Mouse (Mus musculus): ENCODE measurements around the gene Gm29609. TPM values are rescaled to one million over a fixed set of nuclear protein-coding genes. Genes with fewer than 3 reads are reported as not detected.

The Gm29609 gene
- polyA plus RNA-seq, 1 experiment from 2014 or later = 0.63 TPM

DNA sequence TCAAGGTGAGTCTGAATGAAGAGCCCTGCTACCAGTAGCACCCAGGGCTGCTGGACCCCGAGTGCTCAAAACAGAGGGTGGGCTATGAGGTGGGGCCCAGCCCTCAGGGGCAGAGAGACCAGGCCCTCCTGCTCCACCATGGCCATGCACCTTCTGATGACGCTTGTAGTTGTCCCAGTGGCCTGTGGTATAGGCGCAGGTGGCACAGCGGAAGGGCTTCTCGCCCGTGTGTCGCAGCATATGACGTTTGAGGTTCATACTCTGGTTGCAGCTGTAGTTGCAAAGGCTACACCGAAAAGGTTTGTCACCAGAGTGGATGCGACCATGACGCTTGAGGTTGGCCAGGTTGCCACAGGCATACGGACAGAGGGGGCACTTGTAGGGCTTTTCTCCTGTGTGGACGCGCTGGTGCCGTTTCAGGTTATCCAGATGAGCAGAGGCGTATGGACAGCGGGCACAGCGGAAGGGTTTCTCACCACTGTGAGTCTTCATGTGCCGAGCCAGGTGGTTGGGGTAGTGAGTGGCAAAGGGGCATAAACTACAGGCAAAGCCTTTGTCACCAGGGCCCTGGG is 19.7 kb upstream of the Gm29609 start:
- H3K4me2 ChIP-seq (ENCODE audit: low read depth, low read length) = no peak overlapping the region
- H3K4me1 ChIP-seq (ENCODE audit: control insufficient read depth, insufficient read depth, low read length) = peaks cover 15% of the 10 kb centered on the region
- no peak overlapping the region for H3K4me3 ChIP-seq (ENCODE audit: low read length)
- H3K9me3 ChIP-seq (replicated peaks; ENCODE audit: control insufficient read depth, low read length) = peaks cover 4% of the 10 kb centered on the region
- no peak overlapping the region for H3K9ac ChIP-seq (ENCODE audit: low read length)
- H3K36me3 ChIP-seq (ENCODE audit: control insufficient read depth, insufficient read depth) = peaks cover 70% of the 10 kb centered on the region
- WGBS = 90% methylated on average over 19 of the region's 19 CpGs
- no peak for ATAC-seq (replicated peaks; ENCODE audit: extremely low read depth, insufficient read depth, low FRiP score)
- no peaks in the 10 kb centered on the region for H3K27me3 ChIP-seq (ENCODE audit: control insufficient read depth, insufficient read depth, low read length)
- no peak overlapping the region for H3K27ac ChIP-seq (ENCODE audit: low read length)

- WGBS = 77% methylated on average over 5 of the region's 5 CpGs
- no peak overlapping the region for H3K4me3 ChIP-seq (ENCODE audit: low read length)
- H3K9ac ChIP-seq (ENCODE audit: low read length) = no peak overlapping the region
- ATAC-seq (replicated peaks; ENCODE audit: extremely low read depth, insufficient read depth, low FRiP score) = no peak
- no peaks in the 10 kb centered on the region for H3K27me3 ChIP-seq (ENCODE audit: control insufficient read depth, insufficient read depth, low read length)
- peaks cover 21% of the 10 kb centered on the region for H3K4me1 ChIP-seq (ENCODE audit: control insufficient read depth, insufficient read depth, low read length)
- H3K4me2 ChIP-seq (ENCODE audit: low read depth, low read length) = no peak overlapping the region
- H3K27ac ChIP-seq (ENCODE audit: low read length) = no peak overlapping the region
- H3K9me3 ChIP-seq (replicated peaks; ENCODE audit: control insufficient read depth, low read length) = peaks cover 4% of the 10 kb centered on the region
- peaks cover 63% of the 10 kb centered on the region for H3K36me3 ChIP-seq (ENCODE audit: control insufficient read depth, insufficient read depth)
Observed at GRCm38 (mm10) chr5:31198616-31199320, 19.1 kb upstream of the Gm29609 start.

DNA sequence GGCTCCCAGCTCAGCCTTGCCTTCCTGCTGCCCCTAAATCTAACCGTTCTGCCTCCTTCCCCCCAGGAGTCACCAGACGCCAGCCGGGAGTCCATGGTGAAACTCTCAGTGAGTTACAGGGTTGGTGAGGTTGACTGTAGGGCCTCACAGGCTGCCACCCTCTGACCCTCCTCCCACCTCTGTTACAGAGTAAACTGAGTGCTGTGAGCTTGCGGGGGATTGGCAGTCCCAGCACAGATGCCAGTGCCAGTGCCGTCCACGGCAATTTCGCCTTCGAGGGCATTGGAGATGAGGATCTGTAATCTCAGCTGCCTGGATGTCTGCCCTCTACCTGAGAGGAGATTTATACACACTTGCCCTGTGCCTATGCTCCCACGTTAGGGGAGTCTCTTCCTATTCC is 18.5 kb upstream of the Gm29609 start:
- peaks cover 21% of the 10 kb centered on the region for H3K4me1 ChIP-seq (ENCODE audit: control insufficient read depth, insufficient read depth, low read length)
- no peak overlapping the region for H3K27ac ChIP-seq (ENCODE audit: low read length)
- no peak overlapping the region for H3K4me3 ChIP-seq (ENCODE audit: low read length)
- no peaks in the 10 kb centered on the region for H3K27me3 ChIP-seq (ENCODE audit: control insufficient read depth, insufficient read depth, low read length)
- peaks cover 57% of the 10 kb centered on the region for H3K36me3 ChIP-seq (ENCODE audit: control insufficient read depth, insufficient read depth)
- peaks cover 4% of the 10 kb centered on the region for H3K9me3 ChIP-seq (replicated peaks; ENCODE audit: control insufficient read depth, low read length)
- WGBS = 80% methylated on average over 9 of the region's 9 CpGs
- ATAC-seq (replicated peaks; ENCODE audit: extremely low read depth, insufficient read depth, low FRiP score) = no peak
- no peak overlapping the region for H3K9ac ChIP-seq (ENCODE audit: low read length)
- no peak overlapping the region for H3K4me2 ChIP-seq (ENCODE audit: low read depth, low read length)

GRCm38 (mm10) chr5:31197072-31197471 is 17.4 kb upstream of the Gm29609 start:
- no peak for ATAC-seq (replicated peaks; ENCODE audit: extremely low read depth, insufficient read depth, low FRiP score)
- peaks cover 54% of the 10 kb centered on the region for H3K36me3 ChIP-seq (ENCODE audit: control insufficient read depth, insufficient read depth)

DNA sequence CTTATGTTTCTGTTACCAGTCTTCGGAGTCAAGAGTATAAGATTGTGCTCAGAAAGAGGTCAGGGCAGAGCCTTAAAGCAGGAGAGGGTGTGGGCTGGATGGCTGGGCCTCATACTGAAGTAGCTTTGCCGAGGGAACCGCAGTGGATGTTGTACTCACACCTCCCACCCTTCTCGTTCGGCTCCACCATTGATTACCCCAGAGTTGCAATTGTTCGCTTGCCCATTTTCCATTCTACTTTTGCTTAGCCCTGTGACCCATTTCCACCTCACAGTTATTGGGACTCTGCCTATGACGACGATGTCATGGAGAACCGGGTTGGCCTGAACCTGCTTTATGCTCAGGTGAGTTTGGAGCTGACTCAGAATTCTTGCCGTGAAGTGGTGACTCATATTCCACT is 16.5 kb upstream of the Gm29609 start:
- 91% methylated on average over 10 of the region's 10 CpGs for WGBS
- no peak overlapping the region for H3K27ac ChIP-seq (ENCODE audit: low read length)
- H3K4me2 ChIP-seq (ENCODE audit: low read depth, low read length) = no peak overlapping the region
- H3K9me3 ChIP-seq (replicated peaks; ENCODE audit: control insufficient read depth, low read length) = peaks cover 4% of the 10 kb centered on the region
- H3K27me3 ChIP-seq (ENCODE audit: control insufficient read depth, insufficient read depth, low read length) = no peaks in the 10 kb centered on the region
- H3K36me3 ChIP-seq (ENCODE audit: control insufficient read depth, insufficient read depth) = peaks cover 55% of the 10 kb centered on the region
- H3K4me3 ChIP-seq (ENCODE audit: low read length) = no peak overlapping the region
- H3K9ac ChIP-seq (ENCODE audit: low read length) = no peak overlapping the region
- peaks cover 23% of the 10 kb centered on the region for H3K4me1 ChIP-seq (ENCODE audit: control insufficient read depth, insufficient read depth, low read length)
- ATAC-seq (replicated peaks; ENCODE audit: extremely low read depth, insufficient read depth, low FRiP score) = no peak

More at GRCm38 (mm10) chr5:31197072-31197471, 17.4 kb upstream of the Gm29609 start:
- H3K9ac ChIP-seq (ENCODE audit: low read length) = no peak overlapping the region
- 91% methylated on average over 12 of the region's 12 CpGs for WGBS
- peaks cover 4% of the 10 kb centered on the region for H3K9me3 ChIP-seq (replicated peaks; ENCODE audit: control insufficient read depth, low read length)
- H3K27ac ChIP-seq (ENCODE audit: low read length) = no peak overlapping the region
- peaks cover 18% of the 10 kb centered on the region for H3K4me1 ChIP-seq (ENCODE audit: control insufficient read depth, insufficient read depth, low read length)
- no peak overlapping the region for H3K4me3 ChIP-seq (ENCODE audit: low read length)
- H3K27me3 ChIP-seq (ENCODE audit: control insufficient read depth, insufficient read depth, low read length) = no peaks in the 10 kb centered on the region
- H3K4me2 ChIP-seq (ENCODE audit: low read depth, low read length) = no peak overlapping the region

DNA sequence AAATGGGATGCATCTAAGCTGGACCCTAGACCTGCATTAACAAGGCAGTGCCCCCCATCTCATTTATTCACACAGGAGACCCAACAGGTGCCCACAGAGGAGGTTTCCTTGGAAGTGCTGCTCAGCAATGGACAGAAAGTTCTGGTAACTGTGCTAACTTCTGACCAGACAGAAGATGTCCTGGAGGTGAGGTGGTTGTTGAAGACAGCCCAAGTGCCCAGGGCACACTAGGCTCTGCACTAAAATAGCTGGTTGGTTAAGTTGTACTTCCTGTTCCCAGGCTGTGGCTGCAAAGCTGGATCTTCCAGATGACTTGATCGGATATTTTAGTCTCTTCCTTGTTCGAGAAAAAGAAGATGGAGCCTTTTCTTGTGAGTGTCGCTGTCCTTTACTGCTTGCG is 16.0 kb upstream of the Gm29609 start:
- no peak for ATAC-seq (replicated peaks; ENCODE audit: extremely low read depth, insufficient read depth, low FRiP score)
- no peak overlapping the region for H3K27ac ChIP-seq (ENCODE audit: low read length)

GRCm38 (mm10) chr5:31194486-31195485 is 15.1 kb upstream of the Gm29609 start:
- Histone ChIP-seq H3K27me3 (ENCODE audit: control insufficient read depth, insufficient read depth, low read length) (no peaks in the 10 kb centered on the region), H3K36me3 (ENCODE audit: control insufficient read depth, insufficient read depth) (peaks cover 60% of the 10 kb centered on the region), H3K4me3 (ENCODE audit: low read length) (peak overlapping the region; percentile 98), H3K9ac (ENCODE audit: low read length) (peak overlapping the region; percentile 77; the same call in 1 of the 2 replicates), H3K9me3 (replicated peaks; ENCODE audit: control insufficient read depth, low read length) (no peaks in the 10 kb centered on the region), H3K4me1 (ENCODE audit: control insufficient read depth, insufficient read depth, low read length) (peaks cover 16% of the 10 kb centered on the region), H3K27ac (ENCODE audit: low read length) (no peak overlapping the region), H3K4me2 (ENCODE audit: low read depth, low read length) (peak overlapping the region; percentile 95)
- 91% methylated on average over 16 of the region's 16 CpGs for WGBS
- ATAC-seq (replicated peaks; ENCODE audit: extremely low read depth, insufficient read depth, low FRiP score) = no peak

More for the DNA sequence above, 16.0 kb upstream of the Gm29609 start:
- Histone ChIP-seq H3K4me3 (ENCODE audit: low read length) (no peak overlapping the region), H3K27me3 (ENCODE audit: control insufficient read depth, insufficient read depth, low read length) (no peaks in the 10 kb centered on the region), H3K9me3 (replicated peaks; ENCODE audit: control insufficient read depth, low read length) (peaks cover 4% of the 10 kb centered on the region), H3K36me3 (ENCODE audit: control insufficient read depth, insufficient read depth) (peaks cover 58% of the 10 kb centered on the region), H3K4me2 (ENCODE audit: low read depth, low read length) (no peak overlapping the region), H3K9ac (ENCODE audit: low read length) (no peak overlapping the region), H3K4me1 (ENCODE audit: control insufficient read depth, insufficient read depth, low read length) (peaks cover 18% of the 10 kb centered on the region)
- 93% methylated on average over 4 of the region's 4 CpGs for WGBS

DNA sequence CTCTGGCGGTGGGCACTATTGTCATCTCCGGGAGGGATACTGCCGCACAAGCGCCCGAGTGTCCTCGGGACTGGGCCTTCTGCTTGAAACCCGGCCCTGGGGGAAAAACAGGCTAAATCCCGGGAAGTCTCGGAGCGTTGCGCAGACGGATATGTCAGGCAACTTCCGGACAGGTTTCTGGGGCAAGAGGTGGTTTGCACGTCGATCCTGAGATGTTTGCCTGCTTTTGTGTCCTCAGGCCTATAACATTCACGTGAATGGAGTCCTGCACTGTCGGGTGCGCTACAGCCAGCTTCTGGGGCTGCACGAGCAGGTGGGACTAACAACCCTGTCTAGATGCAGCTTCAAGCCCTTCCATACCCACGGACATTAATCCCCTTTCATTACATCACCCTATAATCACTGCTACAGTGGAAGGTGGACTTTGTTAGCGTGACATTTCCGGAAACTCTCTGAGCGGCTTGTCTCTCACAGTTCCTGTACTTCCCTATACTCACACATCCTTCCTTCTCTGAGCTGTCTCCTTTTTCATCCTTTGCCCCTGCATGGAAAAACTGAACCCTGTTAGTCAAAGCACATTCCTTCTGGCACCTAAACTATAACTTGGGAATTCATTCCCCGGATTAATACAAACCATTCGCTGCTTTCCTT is 14.0 kb upstream of the Gm29609 start:
- H3K4me1 ChIP-seq (ENCODE audit: control insufficient read depth, insufficient read depth, low read length) = peaks cover 16% of the 10 kb centered on the region
- H3K36me3 ChIP-seq (ENCODE audit: control insufficient read depth, insufficient read depth) = peaks cover 56% of the 10 kb centered on the region
- no peaks in the 10 kb centered on the region for H3K27me3 ChIP-seq (ENCODE audit: control insufficient read depth, insufficient read depth, low read length)
- ATAC-seq (replicated peaks; ENCODE audit: extremely low read depth, insufficient read depth, low FRiP score) = 0 out of 2 replicates have a peak, but pooled peaks have one; percentile 0
- peak overlapping the region; percentile 80 for H3K27ac ChIP-seq (ENCODE audit: low read length)
- H3K9ac ChIP-seq (ENCODE audit: low read length) = peak overlapping the region; percentile 77
- H3K9me3 ChIP-seq (replicated peaks; ENCODE audit: control insufficient read depth, low read length) = no peaks in the 10 kb centered on the region
- H3K4me2 ChIP-seq (ENCODE audit: low read depth, low read length) = peak overlapping the region; percentile 95
- peak overlapping the region; percentile 98 for H3K4me3 ChIP-seq (ENCODE audit: low read length)
- 9% methylated on average over 25 of the region's 25 CpGs for WGBS
